In genomic region chr4:114485996-114486395, GRCm38 (mm10) we compare ENCODE assay signal across 24 mouse cellular contexts.
A peak's percentile ranks its signal among the peaks of the same experiment; 100 is the strongest.
DNase-seq lines count a peak whose midpoint lies in the region; ATAC-seq and TF ChIP-seq lines count a peak whose summit lies in the region.
"Had no signal": no experiment of that assay in that cellular context is flagged by ENCODE, and none has a peak within 500 bp of the region (broad histone marks: within the 10 kb centered on the region; RNA-seq: fewer than 3 reads in every experiment).

No protein-coding gene starts in this region.

- no peaks in the 10 kb centered on the region for H3K79me2 ChIP-seq in heart, adult 2 months (replicated peaks; ENCODE audit: control insufficient read depth, insufficient read depth, low read length)

- ATAC-seq in heart, embryonic 13.5 days (ENCODE audit: extremely low read depth, insufficient number of reproducible peaks, low FRiP score, low TSS enrichment) = peak; percentile 58; the same call in 1 of the 2 replicates
- ATAC-seq in heart, embryonic 15.5 days (replicated peaks; ENCODE audit: insufficient number of reproducible peaks, insufficient read depth, low FRiP score, low read depth) = peak; percentile 81
- no peak for ATAC-seq in heart, embryonic 11.5 days (replicated peaks; ENCODE audit: insufficient number of reproducible peaks, low FRiP score, low TSS enrichment)
- peak; percentile 80 for ATAC-seq in heart, postnatal 0 days (ENCODE audit: insufficient read depth, low read depth)
- ATAC-seq: activated CD4-positive, CD25-positive, alpha-beta regulatory T cell, adult 4 months; CD4-positive, CD25-positive, alpha-beta regulatory T cell, adult 4 months; forebrain, embryonic 13.5 days; Patski had no signal

- no peaks in the 10 kb centered on the region for H3K27me3 ChIP-seq in heart, adult 2 months (ENCODE audit: control insufficient read depth, insufficient read depth, low read length)
- H3K27me3 ChIP-seq in heart, embryonic 13.5 days (replicated peaks) = peaks cover 72% of the 10 kb centered on the region
- peaks cover 75% of the 10 kb centered on the region for H3K27me3 ChIP-seq in heart, embryonic 10.5 days (ENCODE audit: insufficient read depth, poor library complexity, severe bottlenecking)
- H3K27me3 ChIP-seq in heart, embryonic 15.5 days = peaks cover 25% of the 10 kb centered on the region
- peaks cover 54% of the 10 kb centered on the region for H3K27me3 ChIP-seq in heart, embryonic 11.5 days (ENCODE audit: control insufficient read depth, insufficient read depth, low read length)
- no peaks in the 10 kb centered on the region for H3K27me3 ChIP-seq in heart, postnatal 0 days (ENCODE audit: control insufficient read depth, insufficient read depth, low read length)
- H3K27me3 ChIP-seq: embryonic facial prominence, embryonic 12.5 days; forebrain, embryonic 13.5 days; Patski had no signal

- H3K9me3 ChIP-seq in heart, embryonic 13.5 days = no peaks in the 10 kb centered on the region
- no peaks in the 10 kb centered on the region for H3K9me3 ChIP-seq in heart, embryonic 10.5 days
- no peaks in the 10 kb centered on the region for H3K9me3 ChIP-seq in heart, embryonic 15.5 days (replicated peaks)
- H3K9me3 ChIP-seq in heart, embryonic 11.5 days (replicated peaks; ENCODE audit: control insufficient read depth, low read length) = peaks cover 6% of the 10 kb centered on the region; the same call in 1 of the 2 replicates
- no peaks in the 10 kb centered on the region for H3K9me3 ChIP-seq in heart, postnatal 0 days (replicated peaks; ENCODE audit: control insufficient read depth, low read length)
- H3K9me3 ChIP-seq: embryonic facial prominence, embryonic 12.5 days; forebrain, embryonic 13.5 days had no signal

- H3K9ac ChIP-seq in heart, adult 2 months (ENCODE audit: low read depth, low read length) = no peak overlapping the region
- no peak overlapping the region for H3K9ac ChIP-seq in heart, embryonic 13.5 days
- H3K9ac ChIP-seq in heart, embryonic 15.5 days = no peak overlapping the region
- H3K9ac ChIP-seq in heart, embryonic 11.5 days (ENCODE audit: low read depth, low read length) = no peak overlapping the region
- no peak overlapping the region for H3K9ac ChIP-seq in heart, postnatal 0 days (replicated peaks; ENCODE audit: low read depth, low read length)
- H3K9ac ChIP-seq: embryonic facial prominence, embryonic 12.5 days; forebrain, embryonic 13.5 days had no signal

- 37% methylated on average over 5 of the region's 5 CpGs for whole genome bisulfite sequencing in heart, adult 2 months
- WGBS in heart, embryonic 13.5 days = 22% methylated on average over 5 of the region's 5 CpGs
- WGBS in heart, embryonic 10.5 days = 16% methylated on average over 5 of the region's 5 CpGs
- 22% methylated on average over 5 of the region's 5 CpGs for WGBS in heart, embryonic 15.5 days
- WGBS in heart, embryonic 11.5 days (ENCODE audit: insufficient replicate concordance) = 22% methylated on average over 5 of the region's 5 CpGs
- 22% methylated on average over 5 of the region's 5 CpGs for WGBS in heart, postnatal 0 days

- H3K27ac ChIP-seq in heart, adult 2 months = peak overlapping the region; percentile 41; the same call in 1 of the 2 replicates
- H3K27ac ChIP-seq in heart, embryonic 13.5 days (replicated peaks) = peak overlapping the region; percentile 50; the same call in 1 of the 2 replicates
- H3K27ac ChIP-seq in heart, embryonic 10.5 days = no peak overlapping the region
- peak overlapping the region; percentile 70 for H3K27ac ChIP-seq in heart, embryonic 15.5 days
- no peak overlapping the region for H3K27ac ChIP-seq in heart, embryonic 11.5 days (ENCODE audit: low read depth, low read length)
- peak overlapping the region; percentile 83 for H3K27ac ChIP-seq in heart, postnatal 0 days (ENCODE audit: low read depth)
- H3K27ac ChIP-seq: embryonic facial prominence, embryonic 10.5 days; embryonic facial prominence, embryonic 12.5 days; forebrain, embryonic 13.5 days had no signal

- TF ChIP-seq EP300 in heart, adult 2 months (IDR thresholded peaks at IDR 0.05; ENCODE audit: insufficient read depth, low read depth, low read length) = no peak
- no peak for TF ChIP-seq EP300 in heart, postnatal 0 days (IDR thresholded peaks at IDR 0.05; ENCODE audit: low read depth)

- H3K36me3 ChIP-seq in heart, adult 2 months (ENCODE audit: control insufficient read depth, insufficient read depth, low read length) = no peaks in the 10 kb centered on the region
- H3K36me3 ChIP-seq in heart, embryonic 13.5 days = no peaks in the 10 kb centered on the region
- no peaks in the 10 kb centered on the region for H3K36me3 ChIP-seq in heart, embryonic 10.5 days
- no peaks in the 10 kb centered on the region for H3K36me3 ChIP-seq in heart, embryonic 15.5 days
- no peaks in the 10 kb centered on the region for H3K36me3 ChIP-seq in heart, embryonic 11.5 days (ENCODE audit: control insufficient read depth, insufficient read depth, low read length)
- H3K36me3 ChIP-seq in heart, postnatal 0 days (replicated peaks; ENCODE audit: control insufficient read depth, insufficient read depth, low read length) = no peaks in the 10 kb centered on the region
- H3K36me3 ChIP-seq: embryonic facial prominence, embryonic 10.5 days; embryonic facial prominence, embryonic 12.5 days; G1E had no signal

- H3K4me3 ChIP-seq in heart, adult 2 months = no peak overlapping the region
- no peak overlapping the region for H3K4me3 ChIP-seq in heart, embryonic 13.5 days
- H3K4me3 ChIP-seq in heart, embryonic 10.5 days = no peak overlapping the region
- H3K4me3 ChIP-seq in heart, embryonic 15.5 days = no peak overlapping the region
- H3K4me3 ChIP-seq in heart, embryonic 11.5 days (ENCODE audit: low read depth, low read length) = no peak overlapping the region
- no peak overlapping the region for H3K4me3 ChIP-seq in heart, postnatal 0 days (ENCODE audit: low read depth, low read length)
- H3K4me3 ChIP-seq: embryonic facial prominence, embryonic 10.5 days; embryonic facial prominence, embryonic 12.5 days; forebrain, embryonic 13.5 days had no signal

- no peak for TF ChIP-seq POLR2A in heart, adult 2 months (IDR thresholded peaks at IDR 0.05; ENCODE audit: insufficient read depth, low read depth, low read length)

- intact Hi-C loops in heart, adult 2 months (cut with DNase I) = no loop called here
- intact Hi-C loops in heart, postnatal 14 days (cut with DNase I) = no loop called here

- no peak for DNase-seq in heart, adult 2 months
- DNase-seq in heart, postnatal 14 days = no peak
- no peak for DNase-seq in heart, embryonic 10.5 days (ENCODE audit: low spot score)
- peak; percentile 84 for DNase-seq in heart, postnatal 0 days (ENCODE audit: low spot score)
- no peak for DNase-seq in heart, adult 9 months (ENCODE audit: low spot score in 2 of 2)
- DNase-seq: adrenal gland, adult 8-10 months; adrenal gland, postnatal 14 days; adrenal gland, postnatal 36 days; B cell, adult 2 months; cerebellum, adult 11-12 months; cerebellum, adult 2 months; cerebellum, adult 9-10 months; cerebellum, postnatal 10 days; cerebellum, postnatal 25 days had no signal

- TF ChIP-seq CTCF in heart, adult 2 months (IDR thresholded peaks at IDR 0.05) = no peak
- no peak for TF ChIP-seq CTCF in heart, postnatal 0 days (IDR thresholded peaks at IDR 0.05; ENCODE audit: low read depth)

- H3K4me1 ChIP-seq in heart, adult 2 months (ENCODE audit: control insufficient read depth, insufficient read depth, low read length) = peaks cover 4% of the 10 kb centered on the region
- H3K4me1 ChIP-seq in heart, embryonic 13.5 days = peaks cover 33% of the 10 kb centered on the region
- peaks cover 29% of the 10 kb centered on the region for H3K4me1 ChIP-seq in heart, embryonic 10.5 days
- H3K4me1 ChIP-seq in heart, embryonic 15.5 days (replicated peaks) = peaks cover 24% of the 10 kb centered on the region
- H3K4me1 ChIP-seq in heart, embryonic 11.5 days (ENCODE audit: control insufficient read depth, insufficient read depth, low read length) = peaks cover 17% of the 10 kb centered on the region
- H3K4me1 ChIP-seq in heart, postnatal 0 days (ENCODE audit: control insufficient read depth, insufficient read depth) = peaks cover 26% of the 10 kb centered on the region
- H3K4me1 ChIP-seq: embryonic facial prominence, embryonic 12.5 days had no signal

- no peak overlapping the region for H3K4me2 ChIP-seq in heart, embryonic 13.5 days
- no peak overlapping the region for H3K4me2 ChIP-seq in heart, embryonic 15.5 days
- H3K4me2 ChIP-seq in heart, embryonic 11.5 days = no peak overlapping the region
- no peak overlapping the region for H3K4me2 ChIP-seq in heart, postnatal 0 days (ENCODE audit: low read depth, low read length)
- H3K4me2 ChIP-seq: embryonic facial prominence, embryonic 12.5 days; forebrain, embryonic 13.5 days had no signal

Comparison
In these comparisons a context has a peak if more than half of its experiments do, and no peak if none do; other contexts are left out.
1. H3K27ac ChIP-seq: peak in heart, adult 2 months (single experiment), heart, embryonic 13.5 days (single experiment), heart, embryonic 15.5 days (single experiment) and heart, postnatal 0 days (single experiment); none in heart, embryonic 10.5 days (single experiment) and heart, embryonic 11.5 days (single experiment).